Mouse (Mus musculus): ENCODE data around the gene Atf7ip. TPM values are rescaled to one million over a fixed set of nuclear protein-coding genes. Genes with fewer than 3 reads are reported as not detected.

Atf7ip gene
- polyA plus RNA-seq, 1 experiment from 2014 or later, result 56.1 TPM

DNA sequence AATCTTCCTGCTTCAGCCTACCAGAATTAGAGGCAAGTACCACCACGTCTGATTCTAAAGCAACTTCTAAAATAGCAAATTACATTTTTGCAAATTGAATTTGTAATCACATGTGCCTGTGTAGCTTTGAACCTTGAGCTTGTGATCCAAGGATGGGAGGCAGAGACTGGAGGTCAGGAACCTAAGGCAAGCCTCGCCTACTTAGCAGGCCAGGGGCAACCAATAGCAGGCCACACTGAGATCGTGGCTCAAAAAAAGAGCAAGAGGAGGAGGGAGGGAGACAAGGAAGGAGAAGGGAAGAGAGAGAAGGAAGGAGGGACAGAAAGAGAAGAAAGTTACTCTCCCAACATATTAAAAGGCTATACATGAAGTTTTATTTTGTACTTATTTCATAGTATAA, 28.5 kb downstream of the Atf7ip start:
- Histone ChIP-seq H3K36me3 (ENCODE audit: insufficient read depth) (peaks cover 15% of the 10 kb centered on the region), H3K4me1 (ENCODE audit: insufficient read depth) (peaks cover 19% of the 10 kb centered on the region), H3K27me3 (ENCODE audit: insufficient read depth, low read length) (no peaks in the 10 kb centered on the region), H3K9ac (no peak overlapping the region), H3K27ac (ENCODE audit: low read depth) (no peak overlapping the region), H3K4me3 (ENCODE audit: low read depth, low read length) (no peak overlapping the region), H3K9me3 (ENCODE audit: low read depth, low read length) (no peaks in the 10 kb centered on the region), H3K4me2 (no peak overlapping the region)
- WGBS, result 39% methylated on average over 3 of the region's 3 CpGs
- no peak for ATAC-seq (ENCODE audit: insufficient read depth)
- TF ChIP-seq CTCF (IDR thresholded peaks at IDR 0.05; ENCODE audit: low read depth), result no peak
- DNase-seq, result no peak

GRCm38 (mm10) chr6:136535176-136535575, 29.2 kb downstream of the Atf7ip start:
- Histone ChIP-seq H3K27me3 (ENCODE audit: insufficient read depth, low read length) (no peaks in the 10 kb centered on the region), H3K4me3 (ENCODE audit: low read depth, low read length) (no peak overlapping the region), H3K27ac (ENCODE audit: low read depth) (no peak overlapping the region), H3K9ac (no peak overlapping the region; the same call in 1 of the 2 replicates), H3K4me1 (ENCODE audit: insufficient read depth) (peaks cover 19% of the 10 kb centered on the region), H3K36me3 (ENCODE audit: insufficient read depth) (peaks cover 20% of the 10 kb centered on the region), H3K9me3 (ENCODE audit: low read depth, low read length) (no peaks in the 10 kb centered on the region), H3K4me2 (peak overlapping the region; percentile 23)
- ATAC-seq (ENCODE audit: insufficient read depth), result no peak
- 34% methylated on average over 5 of the region's 5 CpGs for WGBS
- TF ChIP-seq CTCF (IDR thresholded peaks at IDR 0.05; ENCODE audit: low read depth), result no peak
- DNase-seq, result peak; percentile 74

GRCm38 (mm10) chr6:136536121-136536520, 30.2 kb downstream of the Atf7ip start:
- H3K27me3 ChIP-seq (ENCODE audit: insufficient read depth, low read length), result no peaks in the 10 kb centered on the region
- no peak overlapping the region for H3K9ac ChIP-seq
- no peak for TF ChIP-seq CTCF (IDR thresholded peaks at IDR 0.05; ENCODE audit: low read depth)
- peak overlapping the region; percentile 31 for H3K4me2 ChIP-seq
- H3K9me3 ChIP-seq (ENCODE audit: low read depth, low read length), result no peaks in the 10 kb centered on the region
- DNase-seq (no peak), ATAC-seq (ENCODE audit: insufficient read depth) (no peak)
- H3K4me3 ChIP-seq (ENCODE audit: low read depth, low read length), result no peak overlapping the region
- peaks cover 20% of the 10 kb centered on the region for H3K36me3 ChIP-seq (ENCODE audit: insufficient read depth)
- peaks cover 18% of the 10 kb centered on the region for H3K4me1 ChIP-seq (ENCODE audit: insufficient read depth)
- WGBS, result 43% methylated on average over 5 of the region's 5 CpGs
- H3K27ac ChIP-seq (ENCODE audit: low read depth), result no peak overlapping the region

GRCm38 (mm10) chr6:136541350-136541749, 35.4 kb downstream of the Atf7ip start:
- TF ChIP-seq CTCF (IDR thresholded peaks at IDR 0.05; ENCODE audit: low read depth), result no peak
- DNase-seq, result no peak
- Histone ChIP-seq H3K4me3 (ENCODE audit: low read depth, low read length) (no peak overlapping the region), H3K27me3 (ENCODE audit: insufficient read depth, low read length) (no peaks in the 10 kb centered on the region), H3K4me1 (ENCODE audit: insufficient read depth) (peaks cover 15% of the 10 kb centered on the region; the same call in 1 of the 2 replicates), H3K27ac (ENCODE audit: low read depth) (peak overlapping the region; percentile 48; the same call in 1 of the 2 replicates), H3K9ac (no peak overlapping the region), H3K4me2 (no peak overlapping the region), H3K9me3 (ENCODE audit: low read depth, low read length) (no peaks in the 10 kb centered on the region), H3K36me3 (ENCODE audit: insufficient read depth) (peaks cover 17% of the 10 kb centered on the region)
- 79% methylated on average over 5 of the region's 5 CpGs for WGBS
- no peak for ATAC-seq (ENCODE audit: insufficient read depth)

- Histone ChIP-seq H3K27me3 (ENCODE audit: insufficient read depth, low read length) (no peaks in the 10 kb centered on the region), H3K9ac (no peak overlapping the region), H3K27ac (ENCODE audit: low read depth) (peak overlapping the region; percentile 44; the same call in 1 of the 2 replicates), H3K9me3 (ENCODE audit: low read depth, low read length) (no peaks in the 10 kb centered on the region), H3K4me3 (ENCODE audit: low read depth, low read length) (no peak overlapping the region), H3K4me2 (no peak overlapping the region), H3K36me3 (ENCODE audit: insufficient read depth) (peaks cover 14% of the 10 kb centered on the region), H3K4me1 (ENCODE audit: insufficient read depth) (peaks cover 15% of the 10 kb centered on the region; the same call in 1 of the 2 replicates)
- 69% methylated on average over 1 of the region's 1 CpGs for WGBS
- ATAC-seq (ENCODE audit: insufficient read depth) (no peak), DNase-seq (no peak)
- TF ChIP-seq CTCF (IDR thresholded peaks at IDR 0.05; ENCODE audit: low read depth), result no peak
These were observed 36.1 kb downstream of the Atf7ip start for GRCm38 (mm10) chr6:136542105-136542504.

- TF ChIP-seq CTCF (IDR thresholded peaks at IDR 0.05; ENCODE audit: low read depth), result no peak
- H3K27ac ChIP-seq (ENCODE audit: low read depth), result peak overlapping the region; percentile 84
- H3K9ac ChIP-seq, result peak overlapping the region; percentile 20; the same call in 1 of the 2 replicates
- ATAC-seq (ENCODE audit: insufficient read depth) (peak; percentile 98), DNase-seq (peak; percentile 86)
- 4% methylated on average over 6 of the region's 6 CpGs for whole genome bisulfite sequencing
- no peaks in the 10 kb centered on the region for H3K27me3 ChIP-seq (ENCODE audit: insufficient read depth, low read length)
- H3K4me2 ChIP-seq, result peak overlapping the region; percentile 47
- H3K9me3 ChIP-seq (ENCODE audit: low read depth, low read length), result no peaks in the 10 kb centered on the region
- H3K36me3 ChIP-seq (ENCODE audit: insufficient read depth), result peaks cover 5% of the 10 kb centered on the region; the same call in 1 of the 2 replicates
- 0 out of 2 replicates have a peak overlapping the region, but pooled peaks have one; percentile 4 for H3K4me3 ChIP-seq (ENCODE audit: low read depth, low read length)
- H3K4me1 ChIP-seq (ENCODE audit: insufficient read depth), result peaks cover 15% of the 10 kb centered on the region; the same call in 1 of the 2 replicates
These were observed 37.2 kb downstream of the Atf7ip start for GRCm38 (mm10) chr6:136543164-136543563.

GRCm38 (mm10) chr6:136545284-136545870, 39.4 kb downstream of the Atf7ip start:
- peaks cover 15% of the 10 kb centered on the region; the same call in 1 of the 2 replicates for H3K4me1 ChIP-seq (ENCODE audit: insufficient read depth)

More at GRCm38 (mm10) chr6:136545284-136545870, 39.4 kb downstream of the Atf7ip start:
- Histone ChIP-seq H3K27me3 (ENCODE audit: insufficient read depth, low read length) (no peaks in the 10 kb centered on the region), H3K4me2 (no peak overlapping the region), H3K9ac (no peak overlapping the region), H3K4me3 (ENCODE audit: low read depth, low read length) (no peak overlapping the region), H3K9me3 (ENCODE audit: low read depth, low read length) (no peaks in the 10 kb centered on the region), H3K36me3 (ENCODE audit: insufficient read depth) (no peaks in the 10 kb centered on the region), H3K27ac (ENCODE audit: low read depth) (peak overlapping the region; percentile 6; the same call in 1 of the 2 replicates)
- TF ChIP-seq CTCF (IDR thresholded peaks at IDR 0.05; ENCODE audit: low read depth), result no peak
- WGBS, result 77% methylated on average over 11 of the region's 11 CpGs
- DNase-seq, result no peak
- ATAC-seq (ENCODE audit: insufficient read depth), result no peak

Measured in lung, embryonic 14.5 days (tissue).